Mouse (Mus musculus) spleen, postnatal 4 days (tissue): ENCODE results near the gene Cmss1.

Source experiments
- DNase-seq, 2 experiments: peaks; one replicate each; pipeline ENCODE4 v3.0.0; 2022; ENCODE audit warnings: low spot score in 2 of 2

Gene Cmss1

DNA sequence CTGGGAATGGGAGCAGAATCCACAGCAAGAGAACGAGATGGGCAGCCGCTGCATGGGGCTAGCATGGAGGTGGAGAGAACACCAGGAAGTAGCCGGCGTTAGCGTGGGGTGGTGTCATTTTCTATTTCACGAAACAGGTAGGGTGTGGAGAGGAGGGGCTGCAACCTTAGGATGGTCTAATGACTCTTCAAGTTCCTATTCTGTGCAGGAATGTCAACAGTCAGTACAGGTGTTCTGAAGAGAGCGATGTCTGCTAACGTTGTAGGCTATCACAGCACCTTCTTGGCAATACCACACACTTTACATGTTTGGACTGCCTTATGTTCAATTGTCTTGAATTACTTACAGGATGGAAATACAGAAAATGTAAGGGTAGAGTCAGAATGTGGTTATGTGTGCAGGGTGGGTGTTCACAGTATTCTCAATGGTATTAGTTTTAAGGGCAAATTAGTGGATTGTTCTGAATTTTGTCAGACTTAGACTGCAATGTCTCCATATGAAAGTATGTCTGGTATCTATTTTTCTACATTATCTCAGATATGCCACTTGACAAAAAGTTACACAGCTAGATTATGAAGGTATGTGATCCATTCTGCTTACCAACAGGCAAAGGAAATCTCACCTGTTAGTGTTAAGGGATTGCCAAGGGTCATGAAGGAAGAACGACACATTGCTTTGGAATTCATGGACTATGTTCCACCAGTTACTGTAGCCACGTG, 311.3 kb downstream of the Cmss1 start:
- no peak for DNase-seq

GRCm38 (mm10) chr16:57292765-57293164, 313.9 kb downstream of the Cmss1 start, which contains the start of gene Tmem30c:
Gene Tmem30c, minus strand, starts transcription at chr16:57292865.
- DNase-seq, result no peak

GRCm38 (mm10) chr16:57292296-57292695, 314.4 kb downstream of the Cmss1 start:
- no peak for DNase-seq

DNA sequence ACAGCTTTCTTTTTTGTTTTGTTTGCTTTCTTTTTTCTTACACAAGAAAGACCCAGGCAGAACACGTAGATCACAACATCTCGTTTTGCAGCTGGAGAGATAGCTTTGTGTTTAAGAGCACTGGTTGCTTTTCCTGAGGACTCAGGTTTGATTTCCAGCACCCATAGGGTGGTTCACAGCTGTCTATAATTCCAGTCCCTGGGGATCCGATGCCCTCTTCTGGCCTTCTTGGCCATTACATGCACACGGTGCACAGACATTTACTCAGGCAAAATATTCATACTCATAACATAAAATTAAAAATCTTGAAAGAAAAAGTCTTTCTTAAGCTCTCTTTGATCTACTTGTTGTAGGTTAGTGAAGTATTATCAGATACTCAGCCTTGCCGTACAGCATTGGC, 315.0 kb downstream of the Cmss1 start:
- DNase-seq, result no peak

GRCm38 (mm10) chr16:57281417-57281816, 325.2 kb downstream of the Cmss1 start:
- DNase-seq, result no peak

DNA sequence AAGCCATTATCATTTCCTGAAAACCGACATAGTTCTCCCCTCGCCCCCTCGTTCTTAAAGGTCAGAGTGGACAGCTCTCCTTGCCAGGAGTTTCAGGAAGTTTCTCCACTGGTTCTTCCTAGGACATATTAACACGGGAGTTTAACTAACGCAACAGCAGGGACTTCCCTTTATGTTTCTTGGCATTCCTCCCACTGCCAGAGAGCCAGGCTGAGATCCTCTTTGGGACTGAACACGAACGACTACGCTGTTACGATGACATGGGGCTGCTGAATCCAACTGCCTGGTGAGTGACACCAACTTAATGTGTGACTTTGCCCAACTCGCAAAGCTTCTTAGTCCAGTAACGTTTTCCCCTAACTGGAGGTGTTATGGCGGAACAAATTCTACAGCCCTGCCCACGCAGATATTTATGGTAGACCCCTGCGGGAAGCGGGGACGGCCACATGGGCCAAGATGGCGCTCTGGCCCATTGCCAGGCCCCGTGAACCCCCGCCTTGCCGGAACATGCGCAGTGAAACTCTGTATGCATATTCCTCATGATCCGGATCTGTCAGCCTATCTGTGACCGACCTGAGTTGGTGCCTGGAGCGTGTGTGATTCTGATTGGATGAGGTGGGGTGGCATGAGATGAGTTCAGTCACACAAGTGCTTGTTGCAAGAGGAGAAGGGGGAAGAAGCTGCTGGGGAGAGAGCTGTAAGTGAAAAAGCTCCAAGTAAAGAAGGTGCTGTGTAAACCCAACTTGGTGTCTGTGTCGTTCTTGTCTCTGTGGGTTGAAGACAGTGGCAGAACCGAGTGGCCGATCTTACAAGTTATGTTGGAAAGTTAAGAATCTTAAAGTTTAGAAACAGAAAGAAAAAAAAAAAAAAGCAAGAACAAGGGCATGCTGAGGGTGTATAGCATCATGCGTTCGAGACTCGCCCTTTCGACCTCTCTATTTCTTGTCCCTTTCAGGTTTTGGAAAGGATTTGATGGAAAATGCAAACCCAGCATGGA, 326.1 kb downstream of the Cmss1 start:
- DNase-seq, result no peak

- DNase-seq, result no peak
Observed at GRCm38 (mm10) chr16:57278976-57279626, 327.6 kb downstream of the Cmss1 start.

DNA sequence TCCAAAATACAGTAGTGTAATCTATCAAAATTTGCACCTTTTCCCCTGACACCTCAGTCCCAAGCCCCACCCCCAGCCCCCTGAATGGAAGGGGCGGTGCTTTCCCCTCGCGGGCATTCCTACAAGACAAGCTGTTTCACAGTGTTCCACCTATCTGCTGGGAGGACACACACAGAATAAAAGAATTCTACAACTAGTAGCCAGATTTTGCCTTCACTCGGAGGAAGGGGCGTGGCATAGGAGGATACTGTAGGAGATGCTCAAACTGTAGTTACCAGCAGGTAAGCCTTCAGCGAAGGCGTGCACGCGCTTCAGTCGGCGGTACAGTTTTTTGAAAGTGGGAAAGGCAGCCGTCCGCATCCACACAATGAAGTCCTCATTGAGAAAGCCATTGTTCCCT, 336.9 kb downstream of the Cmss1 start:
- no peak for DNase-seq

- no peak for DNase-seq
Observed at GRCm38 (mm10) chr16:57268058-57268841, 338.4 kb downstream of the Cmss1 start.

- no peak for DNase-seq
Observed at GRCm38 (mm10) chr16:57267068-57267467, 339.6 kb downstream of the Cmss1 start.

DNA sequence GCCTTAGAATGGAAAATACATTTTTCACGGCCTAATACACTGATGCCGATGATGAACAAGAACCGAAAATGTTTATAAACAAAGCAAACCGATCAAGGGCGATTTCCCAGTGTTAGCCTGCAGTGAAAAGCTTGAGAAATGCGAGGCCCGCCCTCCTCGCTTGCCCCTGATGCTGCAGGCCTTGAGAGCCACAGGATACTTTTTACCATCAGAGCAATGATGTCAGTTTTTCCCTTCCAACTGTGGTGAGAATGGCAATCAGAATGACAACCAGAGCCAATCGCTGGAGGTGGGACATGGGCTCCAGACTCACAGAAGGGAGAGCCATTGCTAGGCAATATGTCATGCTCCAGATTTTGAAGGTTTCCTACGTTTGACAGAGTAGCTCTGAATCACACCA, 346.5 kb downstream of the Cmss1 start:
- DNase-seq, result no peak

GRCm38 (mm10) chr16:57259356-57260083, 347.1 kb downstream of the Cmss1 start:
- DNase-seq, result no peak
